Mouse (Mus musculus): ENCODE measurements at regions not wholly inside any gene's neighbourhood (a gene's known extent, or its start where the extent isn't known, plus 50 kb on each side); places are given as distances from the start of the nearest gene placed in this dataset.

GRCm38 (mm10) chr10:96236777-96237373, 100.5 kb downstream of the Gm5426 start:
- in situ Hi-C loops (cut with MboI; ENCODE audit: low pct_ligation_motif_present, low pct_unique_long_range_greater_than_20kb, low sequenced_read_pairs) (no loop called here), dilution Hi-C loops (cut with MboI; ENCODE audit: extremely low pct_ligation_motif_present, extremely low pct_unique_long_range_greater_than_20kb, low sequenced_read_pairs) (no loop called here)
- TF ChIP-seq BHLHE40 (IDR thresholded peaks at IDR 0.05; ENCODE audit: low read depth, low read length) (peak; percentile 46; the same call in 1 of the 2 replicates), EP300 (IDR thresholded peaks at IDR 0.05; ENCODE audit: low read length) (peak; percentile 73), JUN (IDR thresholded peaks at IDR 0.05; ENCODE audit: insufficient read depth, low read depth, low read length) (peak; percentile 27; the same call in 1 of the 2 replicates), RCOR1 (conservative IDR thresholded peaks at IDR 0.05; ENCODE audit: low read depth, low read length) (0 out of 2 replicates have a peak, but pooled peaks have one; percentile 25), POLR2A (IDR thresholded peaks at IDR 0.05; ENCODE audit: low read depth, low read length) (no peak), IRF4 (IDR thresholded peaks at IDR 0.05; ENCODE audit: low read depth, low read length) (peak; percentile 74), POLR2AphosphoS2 (IDR thresholded peaks at IDR 0.05; ENCODE audit: low read depth, low read length) (no peak), MEF2A (IDR thresholded peaks at IDR 0.05; ENCODE audit: borderline replicate concordance, low read depth, low read length) (0 out of 2 replicates have a peak, but pooled peaks have one; percentile 35), ZNF384 (IDR thresholded peaks at IDR 0.05; ENCODE audit: low read depth, low read length) (peak; percentile 48; the same call in 1 of the 2 replicates)
- no peak overlapping the region for H3K4me2 ChIP-seq (ENCODE audit: insufficient read depth, low read depth, poor library complexity, severe bottlenecking)
- H3K27me3 ChIP-seq (replicated peaks): no peaks in the 10 kb centered on the region
- no peaks in the 10 kb centered on the region for H3K79me2 ChIP-seq (replicated peaks; ENCODE audit: control insufficient read depth, extremely low read depth, insufficient read depth, poor library complexity, severe bottlenecking)
- no peak for DNase-seq (ENCODE audit: extremely low read depth)
- no peaks in the 10 kb centered on the region for H3K9me3 ChIP-seq (replicated peaks; ENCODE audit: low read length)
- H3K9ac ChIP-seq (ENCODE audit: insufficient read depth, low read depth): no peak overlapping the region
- H3K27ac ChIP-seq (ENCODE audit: insufficient read depth, low read depth): no peak overlapping the region
- peaks cover 9 to 24% of the 10 kb centered on the region in 2 experiments for H3K4me1 ChIP-seq (ENCODE audit: control insufficient read depth in 1 of 2, insufficient read depth in 2 of 2)
- no peaks in the 10 kb centered on the region for H3K36me3 ChIP-seq (replicated peaks in 1 of 2; ENCODE audit: control insufficient read depth in 1 of 2, insufficient read depth in 1 of 2, low read length in 1 of 2)
- H3K4me3 ChIP-seq (replicated peaks in 1 of 3; ENCODE audit: low read depth in 2 of 3, low read length in 2 of 3, poor library complexity in 1 of 3): no peak overlapping the region

- H3K27me3 ChIP-seq (replicated peaks): no peaks in the 10 kb centered on the region
- H3K4me1 ChIP-seq (ENCODE audit: control insufficient read depth in 1 of 2, insufficient read depth in 2 of 2): peaks cover 9 to 24% of the 10 kb centered on the region in 2 experiments
- TF ChIP-seq MAX (IDR thresholded peaks at IDR 0.05; ENCODE audit: low read length): no peak
- no peak for TF ChIP-seq ZKSCAN1 (IDR thresholded peaks at IDR 0.05; ENCODE audit: borderline replicate concordance, low read depth, low read length)
- no peak for TF ChIP-seq JUN (IDR thresholded peaks at IDR 0.05; ENCODE audit: insufficient read depth, low read depth, low read length)
- TF ChIP-seq USF1 (IDR thresholded peaks at IDR 0.05; ENCODE audit: low read depth, low read length): no peak
- no peak for TF ChIP-seq RAD21 (IDR thresholded peaks at IDR 0.05; ENCODE audit: low read depth, low read length)
- no peak for TF ChIP-seq GABPA (IDR thresholded peaks at IDR 0.05; ENCODE audit: insufficient replicate concordance, low read depth, low read length)
- H3K79me2 ChIP-seq (replicated peaks; ENCODE audit: control insufficient read depth, extremely low read depth, insufficient read depth, poor library complexity, severe bottlenecking): no peaks in the 10 kb centered on the region
- H3K4me3 ChIP-seq (replicated peaks in 1 of 3; ENCODE audit: low read depth in 2 of 3, low read length in 2 of 3, poor library complexity in 1 of 3): no peak overlapping the region
- H3K9ac ChIP-seq (ENCODE audit: insufficient read depth, low read depth): no peak overlapping the region
- peak overlapping the region; percentile 11; the same call in 1 of the 2 replicates for H3K27ac ChIP-seq (ENCODE audit: insufficient read depth, low read depth)
- H3K36me3 ChIP-seq (replicated peaks in 1 of 2; ENCODE audit: control insufficient read depth in 1 of 2, insufficient read depth in 1 of 2, low read length in 1 of 2): no peaks in the 10 kb centered on the region
- in situ Hi-C loops (cut with MboI; ENCODE audit: low pct_ligation_motif_present, low pct_unique_long_range_greater_than_20kb, low sequenced_read_pairs): no loop called here
- no peak overlapping the region for H3K4me2 ChIP-seq (ENCODE audit: insufficient read depth, low read depth, poor library complexity, severe bottlenecking)
- dilution Hi-C loops (cut with MboI; ENCODE audit: extremely low pct_ligation_motif_present, extremely low pct_unique_long_range_greater_than_20kb, low sequenced_read_pairs): no loop called here
- H3K9me3 ChIP-seq (replicated peaks; ENCODE audit: low read length): peaks cover 3% of the 10 kb centered on the region
- no peak for DNase-seq (ENCODE audit: extremely low read depth)
Observed at GRCm38 (mm10) chr10:96237572-96238130, 101.2 kb downstream of the Gm5426 start.

All from CH12.LX (cell line).